Mouse (Mus musculus): Measurements from ENCODE around the gene Tnfsf12.
"Not testable (repeated sequence)": the region's sequence is repeated elsewhere in the genome, so short reads cannot be mapped to it uniquely, and the experiment has no call there.

Tnfsf12 gene

DNA sequence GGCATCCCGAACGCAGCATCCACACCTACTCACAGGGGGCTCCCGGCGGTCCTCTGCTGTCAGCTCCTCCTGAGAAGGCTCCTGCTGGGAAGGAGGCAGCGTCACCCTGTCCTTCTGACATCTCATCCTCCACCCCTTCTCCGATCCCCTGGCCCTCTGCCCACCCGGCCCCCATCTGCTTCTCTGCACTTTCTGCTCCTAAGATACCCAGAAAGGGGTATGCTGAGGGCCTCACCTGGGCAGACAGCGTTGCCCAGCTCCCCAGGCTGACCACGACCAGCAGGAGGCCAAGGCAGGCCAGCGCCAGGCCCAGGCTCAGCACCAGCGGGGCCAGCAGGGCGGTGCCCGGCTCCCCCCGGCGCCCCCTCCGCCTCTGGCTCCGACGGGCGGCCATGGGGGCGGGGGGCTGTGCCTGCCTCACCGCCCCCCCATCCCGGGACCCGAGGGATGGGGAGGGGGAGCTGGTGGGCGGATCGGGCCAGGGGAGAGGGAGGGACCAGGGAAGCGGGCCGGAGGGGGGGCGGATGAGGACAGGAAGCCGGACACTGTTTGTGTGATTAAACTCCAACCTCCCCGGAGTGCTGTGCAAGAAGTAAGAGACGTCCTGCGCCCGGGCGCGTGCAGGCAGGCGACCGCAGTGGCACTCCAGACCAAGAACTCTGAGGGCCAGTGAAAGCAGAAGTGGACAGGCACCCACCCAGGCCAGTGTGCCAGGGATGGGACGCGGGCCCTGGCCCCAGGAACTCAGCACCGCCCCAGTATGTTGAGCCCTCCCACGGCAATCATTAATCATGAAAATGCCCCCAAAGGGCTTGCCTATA lies at the start of gene Tnfsf12, which contains the start of gene Tnfsfm13:
TSS of gene Tnfsf12 (minus strand) at position 489 of the 821 bp plus-strand sequence.
TSS of gene Tnfsfm13 (minus strand) at position 738 of the 821 bp plus-strand sequence.
- no peak for DNase-seq (ENCODE audit: low read depth)

DNA sequence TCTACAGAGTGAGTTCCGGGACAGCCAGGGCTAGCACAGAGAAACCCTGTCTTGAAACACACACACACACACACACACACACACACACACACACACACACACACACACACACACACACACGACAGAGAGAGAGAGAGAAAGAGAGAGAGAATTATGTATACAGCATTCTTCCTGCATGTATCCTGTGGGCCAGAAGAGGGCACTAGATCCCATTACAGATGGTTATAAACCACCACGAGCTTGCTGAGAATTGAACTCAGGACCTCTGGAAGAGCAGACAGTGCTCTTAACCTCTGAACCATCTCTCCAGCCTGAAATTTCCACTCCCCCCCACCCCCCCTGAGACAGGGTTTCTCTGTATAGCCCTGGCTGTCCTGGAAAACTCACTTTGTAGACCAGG lies 35.8 kb upstream of the Tnfsf12 start:
- DNase-seq (ENCODE audit: low read depth), result not testable (repeated sequence)

DNA sequence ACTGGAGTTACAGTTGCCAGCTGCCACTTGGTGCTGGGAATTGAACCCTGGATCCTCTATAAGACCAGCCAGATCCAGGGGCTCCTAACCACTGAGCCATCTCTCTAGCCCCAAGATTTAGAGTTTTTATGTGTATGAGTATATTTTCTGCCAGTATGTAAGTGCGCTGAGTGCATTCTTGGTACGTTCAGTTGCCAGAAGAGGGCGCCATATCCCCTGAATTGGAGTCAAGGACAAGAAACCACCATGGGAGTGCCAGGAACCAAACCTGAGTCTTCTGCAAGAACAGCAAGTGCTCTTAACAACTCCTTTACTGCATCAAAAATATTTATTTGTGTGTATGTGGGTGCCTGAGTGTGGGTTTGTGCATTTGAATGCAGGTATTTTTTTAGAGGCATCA lies 33.4 kb upstream of the Tnfsf12 start:
- peak; percentile 74 for DNase-seq (ENCODE audit: low read depth)

DNA sequence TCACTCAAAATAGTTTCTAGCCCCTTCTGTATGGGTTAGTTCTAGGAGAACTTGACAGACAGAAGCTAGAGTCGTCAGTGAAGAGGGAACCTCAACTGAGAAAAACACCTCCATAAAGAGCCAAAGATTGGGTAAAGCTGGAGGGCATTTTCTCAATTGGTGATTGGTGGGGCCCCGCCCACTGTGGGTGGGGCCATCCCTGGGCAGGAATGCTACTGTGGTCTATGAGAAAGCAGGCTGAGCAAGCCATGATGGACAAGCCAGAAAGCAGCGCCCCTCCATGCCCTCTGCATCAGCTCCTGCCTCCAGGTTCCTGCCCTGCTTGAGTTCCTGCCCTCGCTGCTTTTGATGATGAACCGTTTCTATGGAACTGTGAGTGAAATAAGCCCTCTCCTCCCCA lies 30.3 kb upstream of the Tnfsf12 start:
- DNase-seq (ENCODE audit: low read depth), result no peak

DNA sequence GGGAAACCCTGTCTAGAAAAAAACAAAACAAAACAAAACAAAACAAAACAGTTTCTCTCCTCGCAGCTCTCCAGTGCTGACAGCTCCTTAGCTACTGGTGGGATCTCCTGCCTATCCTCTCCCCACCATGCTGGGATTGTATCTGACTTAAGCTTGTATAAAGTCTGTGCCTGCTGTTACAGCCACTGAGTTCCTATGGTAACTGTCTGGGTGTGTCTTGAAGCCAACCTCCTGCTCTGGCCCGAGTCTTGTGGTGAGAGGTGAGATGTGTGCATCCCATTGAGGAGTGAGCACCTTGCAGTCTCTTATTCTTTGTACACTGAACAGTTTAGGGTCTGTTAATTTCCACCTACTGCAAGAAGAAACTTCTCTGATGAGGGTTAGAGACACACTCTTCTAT lies 27.4 kb upstream of the Tnfsf12 start:
- DNase-seq (ENCODE audit: low read depth), result no peak

DNA sequence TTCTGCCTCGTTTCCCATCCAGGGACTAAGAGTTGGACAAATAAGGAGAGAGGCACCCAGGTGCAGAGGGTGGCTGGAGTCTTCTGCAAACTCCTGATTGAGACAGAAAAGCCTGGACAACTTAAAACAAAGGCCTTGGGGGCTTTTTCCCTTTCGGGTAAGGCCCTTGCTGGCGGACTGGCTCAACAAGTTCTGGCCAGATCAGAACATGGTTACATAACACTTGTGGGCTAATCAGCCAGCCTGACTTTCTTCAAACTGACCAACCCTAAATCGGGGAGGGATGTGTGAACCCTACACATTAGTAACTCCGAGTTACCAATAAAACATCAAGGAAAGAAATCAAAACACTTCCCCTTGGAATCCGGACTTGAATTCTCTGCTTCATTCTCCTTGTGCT lies 25.2 kb upstream of the Tnfsf12 start:
- no peak for DNase-seq (ENCODE audit: low read depth)

DNA sequence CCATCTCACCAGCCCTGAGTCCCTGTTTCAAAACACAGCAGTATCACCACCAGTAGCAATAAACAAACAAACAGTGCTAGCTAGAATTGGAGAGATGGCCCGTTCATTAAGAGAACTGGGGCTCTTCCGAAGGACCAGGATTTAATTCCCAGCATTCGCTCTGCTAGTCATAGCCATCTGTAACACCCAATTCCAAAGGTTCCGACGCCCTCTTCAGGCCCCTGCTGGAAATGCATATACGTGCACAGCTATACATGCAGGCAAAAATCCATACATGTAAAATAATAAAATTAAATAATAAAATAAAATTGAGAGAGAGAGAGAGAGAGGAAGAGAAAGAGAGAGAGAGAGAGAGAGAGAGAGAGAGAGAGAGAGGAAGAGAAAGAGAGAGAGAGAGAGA lies 23.8 kb upstream of the Tnfsf12 start:
- no peak for DNase-seq (ENCODE audit: low read depth)

DNA sequence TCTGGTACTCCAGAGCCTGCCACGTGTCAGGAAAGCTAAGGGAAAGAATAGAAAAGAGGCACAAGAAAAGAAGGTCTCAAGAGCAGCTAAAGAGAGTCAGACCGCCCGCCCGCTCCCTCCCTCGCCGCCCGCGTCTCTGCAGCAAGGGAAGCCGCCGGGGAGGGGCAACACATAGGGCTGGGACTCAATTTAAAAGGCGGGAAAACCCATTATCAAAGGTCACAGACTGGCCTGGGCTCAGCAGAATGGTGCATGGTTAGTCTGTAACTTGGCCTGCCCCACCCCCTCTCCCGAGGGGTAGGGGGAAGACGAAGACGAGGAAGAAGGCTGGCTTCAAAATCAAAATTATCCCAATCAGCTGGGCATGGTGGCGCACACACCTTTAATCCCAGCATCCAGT lies 23.0 kb upstream of the Tnfsf12 start:
- no peak for DNase-seq (ENCODE audit: low read depth)

DNA sequence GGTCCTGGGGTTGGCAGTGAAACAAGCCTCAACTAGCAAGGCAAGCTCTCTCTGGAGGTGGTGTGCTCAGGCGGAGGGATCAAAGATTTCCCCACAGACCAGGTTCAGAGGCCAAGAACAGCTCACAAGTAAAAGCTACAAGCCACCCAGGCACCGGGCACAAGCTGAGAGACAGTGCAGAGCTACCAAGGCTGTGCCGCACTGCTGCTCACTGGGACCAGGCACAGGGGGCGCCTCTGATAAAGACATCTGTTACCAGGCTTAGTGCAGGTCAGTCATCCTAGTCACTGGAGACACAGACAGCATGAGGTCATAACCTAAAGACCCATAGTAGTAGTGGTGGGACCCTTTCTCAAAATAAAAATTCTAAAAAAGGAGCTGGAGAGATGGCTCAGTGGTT lies 21.3 kb upstream of the Tnfsf12 start:
- no peak for DNase-seq (ENCODE audit: low read depth)

DNA sequence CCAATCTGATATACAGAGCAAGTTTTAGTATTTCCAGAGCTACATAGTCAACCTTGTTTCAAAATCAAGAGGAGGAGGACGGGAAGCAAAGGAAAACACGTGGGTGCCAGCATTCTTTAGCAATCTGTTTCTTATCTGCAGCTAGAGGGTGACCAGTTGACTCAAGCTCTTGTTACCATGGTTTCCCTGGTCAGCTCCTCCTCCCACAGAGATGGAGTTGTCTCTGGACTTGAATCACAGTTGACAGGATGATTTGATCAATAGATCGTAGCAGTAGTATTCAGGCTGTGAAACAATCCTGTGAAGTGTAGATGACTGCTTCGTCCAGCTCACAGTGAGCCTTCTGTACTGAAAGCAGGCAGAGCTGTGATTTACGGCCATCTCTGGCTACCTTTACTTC lies 20.3 kb upstream of the Tnfsf12 start:
- DNase-seq (ENCODE audit: low read depth), result no peak

DNA sequence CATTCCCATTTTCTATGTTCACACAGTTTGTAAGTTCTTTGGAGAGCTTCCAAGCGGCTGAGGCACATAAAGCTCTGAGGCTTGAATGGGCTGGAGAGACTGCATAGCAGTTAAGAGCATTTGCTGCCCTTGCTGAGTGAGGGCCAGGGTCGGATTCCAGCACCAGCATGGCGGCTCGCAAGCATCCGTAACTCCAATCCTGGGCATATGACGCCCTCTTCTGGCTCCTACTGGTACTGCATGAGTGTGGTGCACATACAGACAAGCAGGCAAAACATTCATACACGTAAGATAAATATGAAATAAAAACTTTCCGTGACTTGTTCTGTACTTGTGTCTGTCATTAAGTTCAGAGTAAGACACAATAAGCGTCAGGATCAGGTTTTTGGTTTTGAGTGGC lies 19.8 kb upstream of the Tnfsf12 start:
- no peak for DNase-seq (ENCODE audit: low read depth)

DNA sequence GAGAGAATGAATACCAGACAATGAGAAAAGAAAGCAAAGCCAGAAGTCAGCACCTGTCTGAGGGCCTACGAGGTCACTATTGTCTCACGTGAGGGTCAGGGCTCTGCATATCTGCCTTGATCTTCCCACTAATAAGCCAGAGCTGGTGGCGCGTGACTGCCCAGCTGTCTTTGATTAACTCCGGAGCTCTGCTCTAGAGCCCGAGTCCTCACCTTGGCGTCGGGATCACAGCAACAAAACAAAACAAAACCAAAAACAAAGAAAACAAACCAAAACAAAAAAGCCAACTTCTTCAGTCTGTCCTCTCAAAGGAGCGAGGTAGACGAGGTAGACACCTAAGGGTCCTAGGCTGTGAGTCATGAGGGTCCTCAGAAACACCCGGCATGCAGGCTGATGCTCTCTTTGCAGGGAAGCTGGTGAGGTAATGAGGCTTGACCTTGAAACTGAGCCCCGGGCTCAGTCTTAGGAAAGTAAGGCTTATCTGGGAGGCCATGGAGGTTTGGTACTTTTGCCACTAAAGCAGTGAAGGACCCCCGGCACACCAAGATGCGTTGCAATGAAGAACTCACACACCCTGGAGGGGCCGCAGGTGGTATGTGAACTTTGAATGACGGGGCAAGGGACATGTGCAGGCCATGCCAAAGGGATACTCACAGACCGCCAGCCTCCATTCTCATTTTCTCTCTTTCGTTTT lies 19.1 kb upstream of the Tnfsf12 start:
- no peak for DNase-seq (ENCODE audit: low read depth)

DNA sequence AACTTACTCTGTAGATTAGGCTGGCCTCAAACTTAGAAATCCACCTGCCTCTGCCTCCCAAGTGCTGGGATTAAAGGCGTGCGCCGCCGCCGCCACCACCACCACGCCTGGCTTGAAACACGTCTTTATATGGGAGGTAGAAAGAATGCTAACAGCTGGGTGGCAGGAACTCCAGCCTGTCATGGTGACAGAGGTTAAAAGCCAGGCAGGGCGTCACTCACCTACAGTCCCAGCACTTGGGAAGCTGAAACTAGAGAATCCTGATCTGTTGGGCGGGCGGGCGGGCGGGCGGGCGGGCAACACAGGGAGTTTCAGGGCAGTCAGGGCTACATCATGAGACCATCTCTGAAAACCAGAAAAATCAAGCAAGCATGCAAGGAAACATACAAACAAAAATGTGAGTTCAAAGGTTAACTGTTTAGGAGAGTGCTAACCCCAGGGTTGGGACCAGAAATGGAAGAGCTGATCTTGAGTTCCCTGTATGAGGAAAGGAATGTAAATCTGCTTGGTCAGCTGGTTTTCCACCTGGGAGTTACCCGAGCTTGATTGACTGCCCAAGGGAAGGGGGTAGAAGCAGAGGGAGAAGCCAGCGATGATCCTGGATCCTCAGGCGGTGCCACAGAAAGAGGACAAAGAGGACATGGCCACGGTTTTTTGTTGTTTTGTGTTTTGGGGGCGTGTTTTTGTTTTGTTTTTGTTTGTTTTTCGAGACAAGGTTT lies 17.5 kb upstream of the Tnfsf12 start:
- DNase-seq (ENCODE audit: low read depth), result no peak

DNA sequence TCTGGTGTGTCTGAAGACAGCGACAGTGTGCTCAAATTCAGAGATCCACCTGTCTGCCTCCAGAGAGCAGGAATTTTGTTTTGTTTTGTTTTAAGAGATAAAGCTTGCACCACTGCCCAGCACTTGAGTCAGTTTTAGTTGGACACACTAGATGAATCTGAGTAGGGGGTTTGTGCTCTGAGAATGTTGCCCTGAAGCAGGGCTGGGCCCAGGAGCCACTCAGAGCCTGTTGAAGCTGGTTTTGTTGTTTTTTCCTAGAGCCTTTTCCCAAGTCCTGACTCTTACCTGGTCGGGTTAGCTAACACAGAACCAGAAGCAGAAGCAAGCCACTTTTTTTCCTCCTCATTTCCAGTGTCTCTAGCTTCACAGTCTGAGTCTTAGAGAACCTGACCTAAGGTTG lies 15.4 kb upstream of the Tnfsf12 start:
- no peak for DNase-seq (ENCODE audit: low read depth)

DNA sequence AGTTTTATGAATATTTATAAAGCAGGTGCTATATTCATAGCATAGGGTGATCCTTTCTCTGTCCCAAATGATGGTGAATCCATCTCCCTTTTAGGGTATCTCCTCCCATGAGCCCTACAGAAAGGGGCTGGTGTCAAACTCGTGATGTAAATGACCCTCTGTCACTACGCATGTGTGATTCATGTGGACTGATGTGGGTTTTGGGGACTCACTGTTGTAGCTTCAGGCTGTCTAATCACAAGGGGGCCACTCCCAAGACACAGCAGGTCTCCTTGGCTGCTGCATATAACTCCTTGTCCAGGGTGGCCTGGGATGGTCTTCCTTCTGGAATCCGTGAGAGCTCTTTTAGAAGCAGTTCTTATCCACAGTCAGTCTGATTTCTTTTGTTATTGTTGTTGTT lies 14.8 kb upstream of the Tnfsf12 start:
- no peak for DNase-seq (ENCODE audit: low read depth)

DNA sequence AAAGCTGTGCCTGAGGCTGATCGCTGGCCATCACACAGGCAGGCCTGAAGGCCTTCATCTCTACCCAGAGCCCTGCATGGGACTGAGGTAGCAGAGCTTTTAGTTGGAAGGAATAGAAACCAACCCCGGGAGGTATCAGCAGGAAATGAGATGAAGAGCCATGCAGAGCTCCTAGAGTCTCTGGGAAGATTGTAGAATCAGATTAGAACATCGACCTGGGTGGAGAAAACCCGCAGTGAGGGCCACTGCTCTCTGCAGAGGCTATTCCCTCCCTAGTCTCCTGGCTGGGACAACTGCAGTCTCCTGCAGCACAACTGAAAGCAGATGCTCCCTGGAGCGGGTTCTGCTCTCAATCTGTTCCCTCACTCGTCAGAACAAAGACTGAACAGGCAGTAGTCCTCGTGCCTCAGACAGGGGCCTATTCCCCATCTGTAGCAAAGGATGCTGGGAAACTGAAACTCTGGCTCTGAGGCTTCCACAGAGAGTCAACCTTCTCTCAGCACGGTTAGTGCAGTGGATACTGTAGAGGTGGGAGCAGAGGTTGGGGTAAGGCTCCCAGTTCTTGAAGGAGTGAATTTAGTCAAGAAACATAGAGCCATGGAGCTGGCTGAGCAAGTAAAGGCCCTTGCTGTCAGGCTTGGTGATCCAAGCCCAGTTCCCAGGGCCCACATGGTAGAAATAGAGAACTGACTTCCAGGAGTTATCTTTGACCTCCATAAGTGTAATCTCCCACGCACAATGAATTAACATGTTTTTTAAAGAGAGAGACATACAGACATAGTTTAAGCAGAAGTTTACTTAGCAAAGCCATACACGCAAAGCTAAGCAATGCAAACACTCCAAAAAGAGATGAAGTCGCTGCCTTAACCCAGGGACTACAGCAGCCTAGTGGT lies 14.2 kb upstream of the Tnfsf12 start:
- DNase-seq (ENCODE audit: low read depth), result no peak

DNA sequence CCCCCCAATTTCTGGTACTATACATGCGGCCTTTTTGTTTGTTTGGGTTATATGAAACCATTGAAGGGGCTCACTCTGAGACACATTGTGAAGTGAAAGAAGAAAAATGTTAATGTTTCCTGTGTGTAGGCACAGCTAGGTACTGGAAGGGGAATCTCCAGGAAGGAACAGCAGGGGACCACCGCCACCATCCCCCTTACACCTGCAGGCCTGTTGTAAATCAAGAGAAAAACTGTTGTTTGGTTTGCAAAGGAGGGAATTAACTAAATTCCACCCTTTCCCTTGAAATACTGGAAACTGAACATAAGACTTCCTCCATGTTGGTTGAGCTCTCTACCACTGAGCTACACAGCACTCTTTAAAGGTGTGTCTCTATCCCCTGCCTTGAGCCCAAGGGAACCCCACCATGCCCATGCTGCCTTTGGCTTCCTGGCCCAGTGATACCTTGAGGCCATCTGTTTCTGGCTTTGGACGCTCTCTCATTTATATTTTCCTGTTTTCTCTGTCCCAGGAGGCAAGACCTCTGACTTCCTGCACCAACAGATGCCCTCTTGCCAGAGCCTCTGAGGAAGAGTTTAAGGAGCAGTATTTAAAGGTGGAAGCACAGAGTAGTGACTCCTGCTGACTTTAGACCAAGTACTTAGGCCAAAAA lies 13.1 kb upstream of the Tnfsf12 start:
- DNase-seq (ENCODE audit: low read depth), result no peak

DNA sequence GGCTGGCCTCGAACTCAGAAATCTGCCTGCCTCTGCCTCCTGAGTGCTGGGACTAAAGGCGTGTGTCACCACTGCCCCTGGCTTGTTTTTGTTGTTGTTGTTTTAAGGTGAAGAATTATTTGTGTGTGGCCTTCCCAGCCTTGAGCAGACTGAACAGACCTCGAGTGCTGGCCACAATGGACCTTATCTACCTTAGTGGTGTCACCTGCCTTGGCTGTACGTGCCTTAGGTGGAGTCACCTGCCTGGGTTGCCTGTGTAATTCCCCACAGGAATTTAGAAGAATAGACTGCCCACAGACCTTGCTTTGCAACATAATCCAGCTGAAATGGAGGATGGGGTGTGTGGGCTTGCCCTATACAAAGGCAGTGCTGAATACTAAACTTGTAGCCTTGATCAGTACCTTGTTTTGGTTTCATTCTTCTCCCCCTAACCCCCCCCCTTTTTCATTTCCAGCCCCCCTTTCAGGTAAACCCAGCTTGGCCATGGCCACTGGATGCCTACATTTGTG lies 12.3 kb upstream of the Tnfsf12 start:
- no peak for DNase-seq (ENCODE audit: low read depth)

DNA sequence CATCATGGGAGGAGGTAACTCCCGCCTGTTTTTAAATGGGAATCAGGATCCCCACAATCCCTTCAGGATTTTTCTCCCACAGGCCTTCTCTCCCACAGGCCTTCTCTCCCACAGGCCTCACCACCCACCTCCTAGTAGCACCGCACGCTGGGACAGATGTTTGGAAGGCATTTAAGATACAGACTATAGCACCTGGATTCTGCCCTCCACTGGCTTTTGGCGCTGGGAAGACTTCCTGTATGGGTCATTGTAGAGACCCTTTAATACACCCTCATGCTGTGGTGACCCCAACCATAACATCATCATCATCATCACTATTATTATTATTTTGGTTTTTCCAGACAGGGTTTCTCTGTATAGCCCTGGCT lies 11.8 kb upstream of the Tnfsf12 start:
- no peak for DNase-seq (ENCODE audit: low read depth)

DNA sequence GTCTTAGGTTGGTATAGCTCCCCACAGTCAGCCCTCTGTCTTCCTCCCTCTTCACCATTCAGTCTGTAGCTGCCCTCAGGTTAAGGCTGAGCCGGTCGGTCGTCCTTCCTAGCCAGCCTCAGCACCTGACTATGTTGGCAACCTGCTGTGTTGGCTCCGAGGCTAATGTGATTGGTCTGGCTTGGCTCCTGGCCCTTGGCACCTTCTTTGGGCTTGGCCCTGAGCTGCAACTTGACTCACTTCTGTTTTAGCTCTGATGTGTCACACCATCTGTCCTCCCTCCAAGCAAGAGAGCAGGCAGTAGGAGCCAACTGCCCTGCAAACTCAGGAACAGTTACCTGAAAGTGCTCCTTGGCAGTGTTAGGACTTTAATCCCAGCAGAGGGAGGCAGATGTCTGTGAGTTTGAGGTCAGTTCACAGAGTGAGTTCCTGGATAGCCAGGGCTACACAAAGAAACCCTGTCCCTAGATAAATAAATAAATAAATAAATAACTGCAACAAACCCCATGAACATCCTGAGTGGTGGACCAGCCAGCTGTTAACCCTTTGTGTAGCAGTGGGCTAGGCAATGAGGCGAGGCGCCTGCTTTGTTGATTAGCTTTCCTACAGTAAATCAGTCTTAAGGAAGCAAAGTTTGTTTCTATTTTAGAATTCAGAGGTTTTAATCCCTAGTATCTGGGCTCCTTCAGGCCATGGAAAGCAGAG lies 11.3 kb upstream of the Tnfsf12 start:
- DNase-seq (ENCODE audit: low read depth), result no peak

DNA sequence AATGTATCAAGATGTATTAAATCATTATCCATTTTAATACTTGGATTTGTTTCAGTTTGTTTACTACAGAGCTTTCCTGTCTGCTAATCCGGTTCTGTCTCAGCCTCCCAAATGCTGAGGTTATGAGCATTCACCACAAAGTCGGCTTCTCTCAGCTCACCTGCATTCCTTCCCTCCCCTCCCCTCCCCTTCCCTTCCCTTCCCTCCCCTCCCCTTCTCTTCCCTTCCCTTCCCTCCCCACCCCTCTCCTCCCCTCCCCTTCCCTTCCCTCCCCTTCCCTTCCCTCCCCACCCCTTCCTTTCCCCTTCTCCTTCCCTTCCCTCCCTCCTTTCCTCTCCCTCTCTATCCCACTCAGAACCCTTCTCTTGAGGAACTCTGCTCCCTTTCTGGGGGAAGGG lies 9.0 kb upstream of the Tnfsf12 start:
- no peak for DNase-seq (ENCODE audit: low read depth)
